Mouse (Mus musculus): ENCODE measurements around the gene Txlng.

GRCm38 (mm10) chrX:162730031-162730430 lies 99.2 kb downstream of the Txlng start:
- TF ChIP-seq CTCF (IDR thresholded peaks at IDR 0.05; ENCODE audit: borderline replicate concordance, insufficient read depth, low read depth, low read length) (no peak), POLR2A (IDR thresholded peaks at IDR 0.05; ENCODE audit: borderline replicate concordance, insufficient read depth, low read length) (no peak)

Measured in cerebellum, adult 2 months (tissue).